Mouse (Mus musculus): ENCODE results near the gene Vps50. TPM values are rescaled to one million over a fixed set of nuclear protein-coding genes. Genes with fewer than 3 reads are reported as not detected.

Gene Vps50
- polyA plus RNA-seq (2014; fragmentation: Nextera tagmentation; extraction: Ambion mirVana): 27.0 and 29.8 TPM in 2 replicates

- H3K27ac ChIP-seq (ENCODE audit: low read depth, low read length): no peak within 1 kb of the TSS
- H3K4me2 ChIP-seq: peak within 1 kb of the TSS; percentile 82
- peak within 1 kb of the TSS; percentile 74 for H3K9ac ChIP-seq (ENCODE audit: low read depth, low read length)
- under 1% methylated on average over 28 of the region's 28 CpGs for WGBS
- H3K36me3 ChIP-seq (ENCODE audit: control insufficient read depth, insufficient read depth, low read length): no peaks in the 10 kb centered on the region
- H3K27me3 ChIP-seq (replicated peaks; ENCODE audit: control insufficient read depth, insufficient read depth, low read length): no peaks in the 10 kb centered on the region
- H3K4me3 ChIP-seq (ENCODE audit: low read depth, low read length): peak within 1 kb of the TSS; percentile 61
- ATAC-seq (replicated peaks; ENCODE audit: low FRiP score) (peak; percentile 99), DNase-seq (ENCODE audit: low spot score) (peak; percentile 75)
- no peaks in the 10 kb centered on the region for H3K4me1 ChIP-seq (replicated peaks; ENCODE audit: control insufficient read depth, insufficient read depth, low read length)
- no peaks in the 10 kb centered on the region for H3K9me3 ChIP-seq (ENCODE audit: control insufficient read depth, low read length)
Observed at GRCm38 (mm10) chr6:3498162-3498848, at the start of gene Vps50, which contains the start of gene Hepacam2. Vps50 (plus strand) TSS chr6:3498382. Hepacam2 (minus strand) TSS chr6:3498298.

- Histone ChIP-seq H3K9ac (ENCODE audit: low read depth, low read length) (no peak overlapping the region), H3K9me3 (ENCODE audit: control insufficient read depth, low read length) (no peaks in the 10 kb centered on the region), H3K4me2 (no peak overlapping the region), H3K4me3 (ENCODE audit: low read depth, low read length) (no peak overlapping the region), H3K36me3 (ENCODE audit: control insufficient read depth, insufficient read depth, low read length) (no peaks in the 10 kb centered on the region), H3K27me3 (replicated peaks; ENCODE audit: control insufficient read depth, insufficient read depth, low read length) (no peaks in the 10 kb centered on the region), H3K27ac (ENCODE audit: low read depth, low read length) (no peak overlapping the region), H3K4me1 (replicated peaks; ENCODE audit: control insufficient read depth, insufficient read depth, low read length) (no peaks in the 10 kb centered on the region)
- 56% methylated on average over 5 of the region's 5 CpGs for WGBS
- ATAC-seq (replicated peaks; ENCODE audit: low FRiP score) (no peak), DNase-seq (ENCODE audit: low spot score) (no peak)
Observed at GRCm38 (mm10) chr6:3454421-3454820, 43.8 kb upstream of the Vps50 start.

- Histone ChIP-seq H3K4me2 (no peak overlapping the region), H3K27ac (ENCODE audit: low read depth, low read length) (no peak overlapping the region), H3K27me3 (replicated peaks; ENCODE audit: control insufficient read depth, insufficient read depth, low read length) (no peaks in the 10 kb centered on the region), H3K9me3 (ENCODE audit: control insufficient read depth, low read length) (no peaks in the 10 kb centered on the region), H3K4me3 (ENCODE audit: low read depth, low read length) (no peak overlapping the region), H3K36me3 (ENCODE audit: control insufficient read depth, insufficient read depth, low read length) (no peaks in the 10 kb centered on the region), H3K9ac (ENCODE audit: low read depth, low read length) (no peak overlapping the region), H3K4me1 (replicated peaks; ENCODE audit: control insufficient read depth, insufficient read depth, low read length) (no peaks in the 10 kb centered on the region)
- WGBS: 59% methylated on average over 11 of the region's 11 CpGs
- no peak for DNase-seq (ENCODE audit: low spot score)
- ATAC-seq (replicated peaks; ENCODE audit: low FRiP score): no peak
Observed at GRCm38 (mm10) chr6:3455944-3456536, 42.1 kb upstream of the Vps50 start.

- no peak overlapping the region for H3K4me3 ChIP-seq (ENCODE audit: low read depth, low read length)
- H3K27me3 ChIP-seq (replicated peaks; ENCODE audit: control insufficient read depth, insufficient read depth, low read length): no peaks in the 10 kb centered on the region
- no peaks in the 10 kb centered on the region for H3K36me3 ChIP-seq (ENCODE audit: control insufficient read depth, insufficient read depth, low read length)
- no peaks in the 10 kb centered on the region for H3K9me3 ChIP-seq (ENCODE audit: control insufficient read depth, low read length)
- DNase-seq (ENCODE audit: low spot score) (no peak), ATAC-seq (replicated peaks; ENCODE audit: low FRiP score) (no peak)
- H3K4me1 ChIP-seq (replicated peaks; ENCODE audit: control insufficient read depth, insufficient read depth, low read length): no peaks in the 10 kb centered on the region
- no peak overlapping the region for H3K27ac ChIP-seq (ENCODE audit: low read depth, low read length)
- WGBS: 74% methylated on average over 6 of the region's 6 CpGs
- H3K4me2 ChIP-seq: no peak overlapping the region
- no peak overlapping the region for H3K9ac ChIP-seq (ENCODE audit: low read depth, low read length)
Observed at GRCm38 (mm10) chr6:3463026-3463425, 35.2 kb upstream of the Vps50 start.

- 70% methylated on average over 2 of the region's 2 CpGs for WGBS
- H3K4me2 ChIP-seq: no peak overlapping the region
- H3K4me3 ChIP-seq (ENCODE audit: low read depth, low read length): no peak overlapping the region
- H3K4me1 ChIP-seq (replicated peaks; ENCODE audit: control insufficient read depth, insufficient read depth, low read length): no peaks in the 10 kb centered on the region
- H3K36me3 ChIP-seq (ENCODE audit: control insufficient read depth, insufficient read depth, low read length): no peaks in the 10 kb centered on the region
- DNase-seq (ENCODE audit: low spot score) (no peak), ATAC-seq (replicated peaks; ENCODE audit: low FRiP score) (no peak)
- H3K27ac ChIP-seq (ENCODE audit: low read depth, low read length): no peak overlapping the region
- H3K9ac ChIP-seq (ENCODE audit: low read depth, low read length): no peak overlapping the region
- no peaks in the 10 kb centered on the region for H3K9me3 ChIP-seq (ENCODE audit: control insufficient read depth, low read length)
- no peaks in the 10 kb centered on the region for H3K27me3 ChIP-seq (replicated peaks; ENCODE audit: control insufficient read depth, insufficient read depth, low read length)
Observed at GRCm38 (mm10) chr6:3463594-3463993, 34.6 kb upstream of the Vps50 start.

GRCm38 (mm10) chr6:3468627-3469026 is 29.6 kb upstream of the Vps50 start:
- Histone ChIP-seq H3K9ac (ENCODE audit: low read depth, low read length) (no peak overlapping the region), H3K4me3 (ENCODE audit: low read depth, low read length) (no peak overlapping the region), H3K4me2 (no peak overlapping the region), H3K27ac (ENCODE audit: low read depth, low read length) (no peak overlapping the region), H3K36me3 (ENCODE audit: control insufficient read depth, insufficient read depth, low read length) (no peaks in the 10 kb centered on the region), H3K27me3 (replicated peaks; ENCODE audit: control insufficient read depth, insufficient read depth, low read length) (no peaks in the 10 kb centered on the region), H3K4me1 (replicated peaks; ENCODE audit: control insufficient read depth, insufficient read depth, low read length) (no peaks in the 10 kb centered on the region), H3K9me3 (ENCODE audit: control insufficient read depth, low read length) (no peaks in the 10 kb centered on the region)
- ATAC-seq (replicated peaks; ENCODE audit: low FRiP score): no peak
- DNase-seq (ENCODE audit: low spot score): no peak
- 28% methylated on average over 1 of the region's 1 CpGs for WGBS

- 64% methylated on average over 2 of the region's 2 CpGs for WGBS
- H3K36me3 ChIP-seq (ENCODE audit: control insufficient read depth, insufficient read depth, low read length): no peaks in the 10 kb centered on the region
- no peak overlapping the region for H3K27ac ChIP-seq (ENCODE audit: low read depth, low read length)
- no peak overlapping the region for H3K4me3 ChIP-seq (ENCODE audit: low read depth, low read length)
- no peak overlapping the region for H3K9ac ChIP-seq (ENCODE audit: low read depth, low read length)
- ATAC-seq (replicated peaks; ENCODE audit: low FRiP score) (no peak), DNase-seq (ENCODE audit: low spot score) (no peak)
- no peak overlapping the region for H3K4me2 ChIP-seq
- H3K27me3 ChIP-seq (replicated peaks; ENCODE audit: control insufficient read depth, insufficient read depth, low read length): no peaks in the 10 kb centered on the region
- no peaks in the 10 kb centered on the region for H3K9me3 ChIP-seq (ENCODE audit: control insufficient read depth, low read length)
- H3K4me1 ChIP-seq (replicated peaks; ENCODE audit: control insufficient read depth, insufficient read depth, low read length): no peaks in the 10 kb centered on the region
Observed at GRCm38 (mm10) chr6:3470706-3471105, 27.5 kb upstream of the Vps50 start.

- H3K4me2 ChIP-seq: no peak overlapping the region
- H3K36me3 ChIP-seq (ENCODE audit: control insufficient read depth, insufficient read depth, low read length): no peaks in the 10 kb centered on the region
- H3K27ac ChIP-seq (ENCODE audit: low read depth, low read length): no peak overlapping the region
- H3K4me3 ChIP-seq (ENCODE audit: low read depth, low read length): no peak overlapping the region
- WGBS: 61% methylated on average over 2 of the region's 2 CpGs
- H3K9ac ChIP-seq (ENCODE audit: low read depth, low read length): no peak overlapping the region
- ATAC-seq (replicated peaks; ENCODE audit: low FRiP score): no peak
- H3K4me1 ChIP-seq (replicated peaks; ENCODE audit: control insufficient read depth, insufficient read depth, low read length): no peaks in the 10 kb centered on the region
- H3K27me3 ChIP-seq (replicated peaks; ENCODE audit: control insufficient read depth, insufficient read depth, low read length): no peaks in the 10 kb centered on the region
- no peak for DNase-seq (ENCODE audit: low spot score)
- no peaks in the 10 kb centered on the region for H3K9me3 ChIP-seq (ENCODE audit: control insufficient read depth, low read length)
Observed at GRCm38 (mm10) chr6:3476299-3476698, 21.9 kb upstream of the Vps50 start.

GRCm38 (mm10) chr6:3479853-3480252 is 18.3 kb upstream of the Vps50 start:
- no peak for ATAC-seq (replicated peaks; ENCODE audit: low FRiP score)
- Histone ChIP-seq H3K4me2 (no peak overlapping the region), H3K9me3 (ENCODE audit: control insufficient read depth, low read length) (no peaks in the 10 kb centered on the region), H3K27me3 (replicated peaks; ENCODE audit: control insufficient read depth, insufficient read depth, low read length) (no peaks in the 10 kb centered on the region), H3K4me1 (replicated peaks; ENCODE audit: control insufficient read depth, insufficient read depth, low read length) (no peaks in the 10 kb centered on the region), H3K27ac (ENCODE audit: low read depth, low read length) (no peak overlapping the region), H3K4me3 (ENCODE audit: low read depth, low read length) (no peak overlapping the region), H3K36me3 (ENCODE audit: control insufficient read depth, insufficient read depth, low read length) (no peaks in the 10 kb centered on the region), H3K9ac (ENCODE audit: low read depth, low read length) (no peak overlapping the region)
- DNase-seq (ENCODE audit: low spot score): no peak
- whole genome bisulfite sequencing: 71% methylated on average over 5 of the region's 5 CpGs
